Mouse (Mus musculus): Measurements from ENCODE around the gene Kcnj8. TPM values are rescaled to one million over a fixed set of nuclear protein-coding genes. Genes with fewer than 3 reads are reported as not detected.

Gene Kcnj8
- 11.3 and 17.4 TPM in 2 replicates for polyA plus RNA-seq (2015; fragmentation: Nextera tagmentation; extraction: Ambion mirVana)

DNA sequence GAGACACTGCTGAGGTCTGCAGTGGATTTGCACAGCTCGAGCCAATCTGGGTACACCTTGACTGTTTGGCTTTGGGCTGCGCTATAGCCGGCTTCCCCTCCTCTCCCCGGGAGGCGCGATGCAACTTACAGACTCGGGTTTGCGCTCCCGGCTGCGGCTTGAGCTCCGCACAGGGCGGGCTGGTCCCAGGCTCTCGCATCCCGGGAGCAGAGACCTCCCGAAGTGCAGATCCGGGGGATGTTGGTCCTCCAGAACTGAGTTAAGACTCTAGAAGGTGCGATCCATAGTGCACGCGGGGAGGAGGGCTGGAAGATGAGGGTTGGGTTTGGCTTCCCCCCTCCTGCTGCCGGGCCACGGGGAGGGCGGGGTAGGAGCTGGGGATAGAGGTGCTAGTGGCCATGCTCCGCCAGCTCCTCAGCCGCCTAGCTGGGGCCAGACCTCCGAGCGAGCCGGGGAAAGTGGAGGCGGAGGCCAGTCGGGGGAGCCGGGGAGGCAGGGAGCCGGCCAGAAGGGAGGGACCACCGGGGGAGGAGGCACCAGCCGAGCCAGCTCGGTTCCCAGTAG, at the start of gene Kcnj8:
TSS of gene Kcnj8 (minus strand) at position 560 of the 564 bp plus-strand sequence.
- H3K4me1 ChIP-seq: peaks cover 19% of the 10 kb centered on the region
- peak within 1 kb of the TSS; percentile 47; the same call in 1 of the 2 replicates for H3K27ac ChIP-seq
- H3K4me3 ChIP-seq: peak within 1 kb of the TSS; percentile 46
- H3K27me3 ChIP-seq: peaks cover 45% of the 10 kb centered on the region
- no peaks in the 10 kb centered on the region for H3K9me3 ChIP-seq
- under 1% methylated on average over 34 of the region's 34 CpGs for WGBS
- H3K9ac ChIP-seq: no peak within 1 kb of the TSS; the same call in 1 of the 2 replicates
- H3K4me2 ChIP-seq: peak within 1 kb of the TSS; percentile 92
- no peaks in the 10 kb centered on the region for H3K36me3 ChIP-seq
- ATAC-seq (ENCODE audit: insufficient number of reproducible peaks, low FRiP score, low TSS enrichment, low read depth): peak; percentile 84

DNA sequence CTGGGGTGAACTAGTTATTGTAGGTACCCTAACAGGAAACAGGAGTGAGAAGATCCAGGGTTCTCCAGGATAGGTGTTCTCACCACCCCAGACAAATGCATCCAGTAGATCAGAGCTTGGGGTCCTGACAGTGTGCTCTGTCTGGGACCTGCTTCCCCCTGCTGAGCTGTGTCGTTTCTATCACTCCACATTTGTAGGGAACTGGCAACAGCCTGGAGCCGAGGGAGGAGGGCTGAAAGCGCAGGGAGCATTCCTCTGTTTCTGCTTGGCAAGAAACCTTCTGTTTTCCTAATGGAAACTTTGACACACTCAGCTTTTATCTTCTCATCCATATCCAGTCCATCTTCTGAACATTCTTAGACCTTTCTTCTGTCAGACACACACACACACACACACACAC, 45.2 kb upstream of the Kcnj8 start:
- Histone ChIP-seq H3K27me3 (no peaks in the 10 kb centered on the region), H3K4me1 (no peaks in the 10 kb centered on the region), H3K9me3 (no peaks in the 10 kb centered on the region), H3K27ac (no peak overlapping the region), H3K4me2 (no peak overlapping the region), H3K9ac (no peak overlapping the region), H3K4me3 (no peak overlapping the region), H3K36me3 (no peaks in the 10 kb centered on the region)
- no peak for ATAC-seq (ENCODE audit: insufficient number of reproducible peaks, low FRiP score, low TSS enrichment, low read depth)
- 27% methylated on average over 3 of the region's 3 CpGs for WGBS

DNA sequence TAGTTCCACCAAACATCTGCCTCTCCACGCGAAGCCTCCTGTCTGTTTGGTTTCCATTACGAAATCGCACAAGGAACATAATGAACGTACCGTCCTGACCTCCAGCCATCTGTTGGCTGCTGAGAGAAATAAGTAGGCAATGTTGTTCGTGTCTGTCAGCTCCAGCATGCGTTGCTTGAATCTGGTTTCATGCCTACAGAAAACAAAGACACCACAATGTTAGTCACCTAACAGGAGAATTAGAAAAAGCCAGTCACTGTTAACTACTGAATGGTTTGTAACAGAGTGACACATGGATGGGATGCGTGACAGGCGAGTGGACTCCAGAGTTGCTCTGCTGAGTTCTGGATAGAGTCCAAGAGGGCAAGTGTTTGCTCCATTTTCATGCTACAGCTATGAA, 42.9 kb upstream of the Kcnj8 start:
- no peak overlapping the region for H3K9ac ChIP-seq
- no peak overlapping the region for H3K4me2 ChIP-seq
- H3K27ac ChIP-seq: no peak overlapping the region
- H3K9me3 ChIP-seq: no peaks in the 10 kb centered on the region
- ATAC-seq (ENCODE audit: insufficient number of reproducible peaks, low FRiP score, low TSS enrichment, low read depth): no peak
- H3K27me3 ChIP-seq: no peaks in the 10 kb centered on the region
- no peaks in the 10 kb centered on the region for H3K4me1 ChIP-seq
- H3K4me3 ChIP-seq: no peak overlapping the region
- 75% methylated on average over 10 of the region's 10 CpGs for WGBS
- no peaks in the 10 kb centered on the region for H3K36me3 ChIP-seq

DNA sequence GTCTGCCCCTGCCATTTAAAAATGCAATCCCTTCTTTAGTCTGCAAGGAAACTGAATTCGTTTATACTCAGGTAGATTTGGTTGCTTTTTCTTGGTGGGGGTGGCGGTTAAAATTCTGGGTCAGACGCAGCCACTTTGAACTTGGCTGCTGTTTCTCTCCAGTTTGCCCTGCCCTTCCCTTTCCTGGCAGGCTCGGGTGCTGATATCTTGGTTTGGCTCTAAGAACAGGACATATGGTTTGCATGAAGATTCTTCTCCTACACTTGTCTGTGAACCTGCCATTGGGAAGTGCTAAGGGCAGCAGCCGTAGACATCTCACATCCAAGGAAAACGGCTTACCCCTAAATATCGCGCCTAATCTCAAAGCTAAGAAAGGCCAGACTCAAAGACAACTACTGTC, 41.0 kb upstream of the Kcnj8 start:
- Histone ChIP-seq H3K27me3 (no peaks in the 10 kb centered on the region), H3K9me3 (no peaks in the 10 kb centered on the region), H3K4me2 (no peak overlapping the region), H3K4me1 (no peaks in the 10 kb centered on the region), H3K36me3 (no peaks in the 10 kb centered on the region), H3K4me3 (no peak overlapping the region), H3K9ac (no peak overlapping the region), H3K27ac (no peak overlapping the region)
- ATAC-seq (ENCODE audit: insufficient number of reproducible peaks, low FRiP score, low TSS enrichment, low read depth): no peak
- WGBS: 75% methylated on average over 8 of the region's 8 CpGs

DNA sequence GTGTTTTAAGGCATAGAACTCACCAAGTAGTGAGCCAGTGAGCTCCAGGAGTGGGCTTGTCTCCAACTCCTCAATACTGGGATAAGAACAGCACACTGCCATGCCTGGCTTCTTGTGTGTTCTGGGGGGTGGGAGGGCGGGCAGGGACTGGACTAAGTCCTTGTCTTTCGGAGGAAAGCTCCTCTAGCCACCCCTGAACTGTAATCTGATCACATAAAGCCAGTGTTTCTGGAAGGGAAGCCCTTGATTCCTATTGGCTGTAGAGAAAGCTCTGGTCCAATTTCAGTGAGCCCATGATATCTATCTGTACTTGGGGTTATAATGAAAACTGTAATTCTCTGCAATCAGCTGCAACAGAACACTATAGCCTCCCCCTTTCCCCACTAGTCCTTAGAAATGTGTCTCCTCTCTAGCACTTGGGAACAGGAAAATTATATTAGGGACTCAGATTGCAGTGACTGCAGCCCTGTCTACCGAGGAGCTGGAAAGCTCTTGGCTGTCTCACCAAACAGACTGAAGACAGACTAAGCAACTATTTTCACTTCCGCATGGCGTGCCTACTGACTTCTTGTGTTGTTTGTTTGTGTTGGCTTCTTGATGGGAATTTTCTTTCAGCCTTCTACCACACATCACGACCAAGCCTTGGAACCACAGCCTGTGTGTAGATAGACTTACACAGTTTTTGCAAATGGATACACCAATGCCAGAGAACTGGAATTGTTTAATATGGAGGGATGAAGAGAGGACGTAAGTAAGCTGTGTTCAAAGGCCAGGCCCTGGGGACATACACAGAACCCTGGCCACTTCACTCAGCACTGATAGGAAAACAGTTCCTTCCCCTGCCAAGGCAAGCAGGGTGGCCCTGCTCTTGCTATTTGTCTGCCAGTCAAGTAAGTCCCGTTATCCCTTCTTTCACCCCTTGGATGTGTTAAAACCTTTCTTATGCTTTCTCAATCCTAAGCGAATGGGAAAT, 38.3 kb upstream of the Kcnj8 start:
- ATAC-seq (ENCODE audit: insufficient number of reproducible peaks, low FRiP score, low TSS enrichment, low read depth): no peak
- no peaks in the 10 kb centered on the region for H3K36me3 ChIP-seq
- H3K4me2 ChIP-seq: no peak overlapping the region
- WGBS: 45% methylated on average over 9 of the region's 9 CpGs
- H3K9ac ChIP-seq: no peak overlapping the region
- no peaks in the 10 kb centered on the region for H3K9me3 ChIP-seq
- no peak overlapping the region for H3K27ac ChIP-seq
- H3K4me1 ChIP-seq: no peaks in the 10 kb centered on the region
- no peaks in the 10 kb centered on the region for H3K27me3 ChIP-seq
- H3K4me3 ChIP-seq: no peak overlapping the region

DNA sequence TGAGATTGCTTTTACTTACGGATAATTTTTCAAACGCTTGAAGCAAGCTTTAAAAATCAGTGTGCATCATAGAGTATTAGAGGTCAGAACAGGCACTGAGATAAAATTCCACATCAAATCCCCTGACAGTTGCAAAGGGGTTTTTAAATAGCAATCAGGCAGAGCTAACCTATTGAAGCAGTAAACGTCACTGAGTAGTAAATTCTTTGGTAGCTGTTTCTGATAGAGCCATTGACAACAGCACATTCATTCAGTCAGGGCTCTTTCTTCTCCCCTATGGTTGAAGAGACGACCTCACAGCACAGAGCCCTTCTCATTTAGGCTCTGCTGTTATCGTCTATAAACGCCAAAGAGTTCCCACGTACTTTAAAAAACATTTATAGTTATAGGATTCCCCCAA, 35.7 kb upstream of the Kcnj8 start:
- Histone ChIP-seq H3K9me3 (no peaks in the 10 kb centered on the region), H3K4me1 (no peaks in the 10 kb centered on the region), H3K27ac (no peak overlapping the region), H3K9ac (no peak overlapping the region), H3K4me2 (no peak overlapping the region), H3K27me3 (no peaks in the 10 kb centered on the region), H3K4me3 (no peak overlapping the region), H3K36me3 (no peaks in the 10 kb centered on the region)
- no peak for ATAC-seq (ENCODE audit: insufficient number of reproducible peaks, low FRiP score, low TSS enrichment, low read depth)
- WGBS: 54% methylated on average over 7 of the region's 7 CpGs

DNA sequence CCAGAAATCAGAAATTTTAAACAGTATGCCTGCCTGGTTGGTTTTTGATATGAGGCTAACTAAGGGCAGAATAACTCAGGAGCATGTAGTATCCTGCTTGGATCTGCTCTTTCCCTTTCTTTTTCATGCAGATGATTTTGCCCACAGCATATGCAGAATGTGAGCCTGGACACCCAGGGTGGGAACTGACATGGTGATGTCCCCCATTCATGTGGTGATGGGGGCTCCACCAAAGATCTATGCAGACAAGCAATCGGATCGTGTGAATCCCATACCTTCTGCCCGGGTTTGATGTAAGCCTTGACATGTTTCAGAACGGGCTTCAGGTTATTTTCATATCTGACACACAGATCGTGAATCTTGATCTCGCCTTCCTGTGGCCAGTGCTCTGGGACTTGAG, 31.4 kb upstream of the Kcnj8 start:
- Histone ChIP-seq H3K36me3 (no peaks in the 10 kb centered on the region), H3K9me3 (no peaks in the 10 kb centered on the region), H3K27ac (no peak overlapping the region), H3K4me1 (no peaks in the 10 kb centered on the region), H3K4me3 (no peak overlapping the region), H3K4me2 (no peak overlapping the region), H3K9ac (no peak overlapping the region), H3K27me3 (no peaks in the 10 kb centered on the region)
- WGBS: 70% methylated on average over 6 of the region's 6 CpGs
- ATAC-seq (ENCODE audit: insufficient number of reproducible peaks, low FRiP score, low TSS enrichment, low read depth): no peak

DNA sequence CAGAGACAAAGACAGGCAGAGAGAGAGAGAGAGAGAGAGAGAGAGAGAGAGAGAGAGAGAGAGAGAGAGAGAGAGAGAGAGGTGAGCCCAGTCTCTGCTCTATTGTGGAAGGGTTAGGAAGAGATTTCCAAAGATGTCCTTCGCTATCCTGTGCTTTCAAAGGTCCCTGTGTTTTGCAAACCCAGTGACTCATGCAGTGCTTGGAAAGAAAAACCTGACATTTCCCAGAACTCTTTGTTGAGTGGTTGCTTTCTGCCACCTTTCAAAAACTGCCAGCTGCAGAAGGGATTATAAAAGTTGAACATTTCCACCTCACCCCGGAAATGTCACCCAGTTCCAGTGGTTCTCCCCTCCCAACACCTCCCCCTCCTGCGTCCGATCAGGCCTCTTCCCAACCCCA, 7.4 kb upstream of the Kcnj8 start:
- Histone ChIP-seq H3K36me3 (no peaks in the 10 kb centered on the region), H3K4me3 (no peak overlapping the region), H3K27ac (no peak overlapping the region), H3K9ac (no peak overlapping the region), H3K27me3 (peaks cover 2% of the 10 kb centered on the region; the same call in 1 of the 2 replicates), H3K4me2 (no peak overlapping the region), H3K4me1 (no peaks in the 10 kb centered on the region), H3K9me3 (no peaks in the 10 kb centered on the region)
- no peak for ATAC-seq (ENCODE audit: insufficient number of reproducible peaks, low FRiP score, low TSS enrichment, low read depth)
- 62% methylated on average over 4 of the region's 4 CpGs for WGBS

DNA sequence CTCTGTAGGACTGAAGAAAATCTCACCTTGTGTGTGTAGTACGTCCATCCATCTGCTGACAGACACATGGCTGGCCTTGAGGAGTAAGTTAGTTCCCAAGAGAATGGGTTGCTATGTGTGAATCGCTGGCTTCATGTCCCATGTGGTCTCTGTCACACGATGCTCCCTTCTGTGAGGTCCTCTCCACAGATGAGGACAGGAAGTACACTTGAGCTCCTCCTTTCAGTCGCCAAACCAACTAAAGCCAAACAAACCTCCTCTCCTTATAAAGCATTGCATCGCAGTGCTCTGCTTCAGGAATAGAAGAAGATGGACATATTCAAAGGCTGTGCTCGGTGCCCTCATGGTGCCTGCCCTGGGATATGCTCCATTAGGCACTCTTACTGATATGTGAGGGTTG, 6.4 kb upstream of the Kcnj8 start:
- Histone ChIP-seq H3K9me3 (no peaks in the 10 kb centered on the region), H3K27ac (no peak overlapping the region), H3K9ac (no peak overlapping the region), H3K4me1 (no peaks in the 10 kb centered on the region), H3K36me3 (no peaks in the 10 kb centered on the region), H3K4me2 (no peak overlapping the region), H3K27me3 (peaks cover 8% of the 10 kb centered on the region; the same call in 1 of the 2 replicates), H3K4me3 (no peak overlapping the region)
- ATAC-seq (ENCODE audit: insufficient number of reproducible peaks, low FRiP score, low TSS enrichment, low read depth): no peak
- WGBS: 88% methylated on average over 6 of the region's 6 CpGs

DNA sequence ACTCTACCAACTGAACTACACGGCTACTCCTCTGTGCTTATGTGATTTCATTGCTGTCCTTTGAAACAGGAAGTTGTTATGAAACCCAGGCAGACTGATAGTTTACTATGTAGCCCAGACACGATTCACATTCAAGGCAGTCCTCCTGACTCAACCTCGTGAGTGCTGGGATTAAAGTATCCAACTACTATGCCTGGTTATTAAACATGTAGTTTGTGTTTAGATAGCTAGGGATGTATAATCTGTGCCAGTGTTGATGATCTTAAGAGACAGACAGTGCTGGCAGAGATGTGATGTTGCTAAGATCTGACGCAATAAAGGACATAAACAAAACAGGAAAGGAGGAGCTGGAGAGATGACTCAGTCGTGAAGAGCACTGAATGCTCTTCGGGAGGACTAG, 1.5 kb upstream of the Kcnj8 start:
- ATAC-seq (ENCODE audit: insufficient number of reproducible peaks, low FRiP score, low TSS enrichment, low read depth): no peak
- Histone ChIP-seq H3K4me3 (no peak overlapping the region), H3K4me2 (no peak overlapping the region), H3K4me1 (peaks cover 19% of the 10 kb centered on the region), H3K27me3 (peaks cover 39% of the 10 kb centered on the region), H3K27ac (no peak overlapping the region), H3K9me3 (no peaks in the 10 kb centered on the region), H3K36me3 (no peaks in the 10 kb centered on the region), H3K9ac (no peak overlapping the region)
- 44% methylated on average over 6 of the region's 6 CpGs for WGBS

DNA sequence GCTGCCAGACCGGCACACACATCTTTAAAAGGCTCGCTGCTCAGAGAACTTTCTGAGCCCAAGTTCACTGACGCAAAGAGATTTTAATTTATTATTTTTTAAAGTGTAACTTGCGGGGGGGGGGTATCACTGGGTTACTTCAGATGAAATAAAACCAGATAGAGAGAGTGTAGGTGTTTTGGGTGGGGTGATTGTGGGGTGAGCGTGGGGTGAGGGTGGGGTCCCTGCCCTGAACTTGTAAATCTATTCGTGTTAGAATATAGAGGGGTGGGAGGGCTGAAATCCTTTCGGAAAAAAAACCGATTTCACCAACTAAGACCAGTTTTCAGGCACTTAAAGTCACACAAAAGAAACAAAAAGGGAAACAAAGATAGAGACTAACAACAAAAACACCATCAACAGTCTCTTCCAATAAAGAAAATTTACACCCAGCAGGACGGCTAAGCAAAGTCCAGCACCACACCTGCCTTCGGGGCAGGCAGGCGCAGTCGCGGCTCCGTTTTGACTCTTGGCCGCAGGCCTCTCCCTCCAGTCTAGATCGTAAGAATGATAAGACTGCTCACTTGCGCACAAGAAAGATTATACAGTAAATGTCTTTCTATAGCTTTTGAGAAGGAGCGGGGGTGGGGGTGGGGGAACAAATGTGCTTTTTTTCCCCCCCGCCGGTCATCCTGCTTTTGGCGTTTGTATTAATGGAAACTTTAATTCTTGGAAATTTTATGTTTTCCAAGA, 381 bp upstream of the Kcnj8 start:
- 4% methylated on average over 21 of the region's 21 CpGs for WGBS
- H3K27me3 ChIP-seq: peaks cover 45% of the 10 kb centered on the region
- no peak for ATAC-seq (ENCODE audit: insufficient number of reproducible peaks, low FRiP score, low TSS enrichment, low read depth)
- no peaks in the 10 kb centered on the region for H3K9me3 ChIP-seq
- H3K9ac ChIP-seq: no peak overlapping the region; the same call in 1 of the 2 replicates
- H3K4me3 ChIP-seq: peak overlapping the region; percentile 46
- peaks cover 19% of the 10 kb centered on the region for H3K4me1 ChIP-seq
- H3K4me2 ChIP-seq: peak overlapping the region; percentile 92
- 0 out of 2 replicates have a peak overlapping the region, but pooled peaks have one; percentile 47 for H3K27ac ChIP-seq
- H3K36me3 ChIP-seq: no peaks in the 10 kb centered on the region
